Mouse (Mus musculus) midbrain, embryonic 10.5 days (tissue): ENCODE measurements around the gene Lypd6b. TPM values are rescaled to one million over a fixed set of nuclear protein-coding genes. Genes with fewer than 3 reads are reported as not detected.

ENCODE experiments used
- DNase-seq: peaks from one replicate; pipeline ENCODE4 v3.0.0-alpha.2; 2017; ENCODE audit warnings: low spot score
- H3K27ac ChIP-seq: fragments of 300-500 bp; sonication (generic); replicated peaks from 2 replicates; pipeline ENCODE4 v1.5.1; 2016; ENCODE audit warnings: mild to moderate bottlenecking
- H3K27me3 ChIP-seq: fragments of 300-500 bp; sonication (generic); 2 replicates; pipeline ENCODE4 v1.6.1; 2016; ENCODE audit warnings: low read depth, mild to moderate bottlenecking; ENCODE audit not compliant: poor library complexity, severe bottlenecking
- H3K36me3 ChIP-seq: fragments of 300-500 bp; sonication (generic); 2 replicates; pipeline ENCODE4 v1.6.1; 2016; ENCODE audit warnings: mild to moderate bottlenecking, moderate library complexity
- H3K4me1 ChIP-seq: fragments of 300-500 bp; sonication (generic); 2 replicates; pipeline ENCODE4 v1.6.1; 2016
- H3K4me3 ChIP-seq: fragments of 300-500 bp; sonication (generic); 2 replicates; pipeline ENCODE4 v1.5.1; 2016; ENCODE audit warnings: mild to moderate bottlenecking, moderate library complexity
- H3K9me3 ChIP-seq: fragments of 300-500 bp; sonication (generic); replicated peaks from 2 replicates; pipeline ENCODE4 v1.6.1; 2016; ENCODE audit warnings: mild to moderate bottlenecking
- WGBS: fragments of 180-500 bp; shearing (Covaris S2); methylation state at CpG from one replicate; pipeline ENCODE4 v1.1.7; 2016; 5-methylcytosine and 5-hydroxymethylcytosine counted together
- polyA plus RNA-seq: library from polyadenylated mRNA; unstranded; fragments of >200 nt; fragmentation: Nextera tagmentation; extraction: Ambion mirVana; gene quantifications from 2 replicates; pipeline ENCODE4 v1.2.1, GENCODE M21; 2016

The Lypd6b gene
- 0.53 and 0.93 TPM in 2 replicates for polyA plus RNA-seq

DNA sequence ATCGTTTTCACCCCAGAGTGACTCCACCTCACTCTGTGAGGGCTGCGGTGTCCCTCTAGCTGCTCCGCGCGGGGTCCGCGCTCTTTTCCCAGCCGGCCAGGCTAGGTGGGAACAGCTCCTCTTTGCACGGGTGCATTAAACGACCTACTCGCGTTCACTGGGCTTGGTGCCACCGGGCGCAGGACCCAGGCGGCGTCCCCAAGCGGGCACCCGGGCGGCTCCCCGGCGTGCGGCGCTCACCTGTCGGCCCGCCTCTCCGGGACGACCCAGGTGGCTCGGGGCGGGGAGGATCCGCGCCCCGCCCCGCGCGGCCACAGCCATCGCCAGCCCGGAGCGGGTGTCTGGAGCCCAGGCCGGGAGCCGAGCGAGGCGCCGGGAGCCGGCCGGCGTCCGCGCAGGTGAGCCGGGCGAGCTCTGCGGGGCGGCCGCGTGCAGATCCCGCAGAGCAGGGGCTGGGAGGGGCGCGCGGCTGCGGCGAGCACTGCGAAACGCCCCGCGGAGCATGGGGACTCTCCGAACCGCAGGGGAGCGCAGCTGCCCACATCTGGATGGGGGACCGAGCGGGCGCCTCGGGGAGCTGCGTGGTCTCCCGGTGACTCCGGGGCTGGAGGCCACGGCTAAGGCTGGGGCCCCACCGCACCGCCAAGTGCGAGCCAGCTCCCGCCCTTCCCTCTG is at the start of gene Lypd6b:
Lypd6b (plus strand) TSS at position 313 of the 675 bp plus-strand sequence.
- Histone ChIP-seq H3K4me3 (peak within 1 kb of the TSS; percentile 79), H3K9me3 (no peaks in the 10 kb centered on the region), H3K4me1 (peaks cover 16% of the 10 kb centered on the region), H3K36me3 (no peaks in the 10 kb centered on the region), H3K27ac (peak within 1 kb of the TSS; percentile 74), H3K27me3 (peaks cover 57% of the 10 kb centered on the region)
- under 1% methylated on average over 77 of the region's 79 CpGs for WGBS
- DNase-seq = peak; percentile 47

DNA sequence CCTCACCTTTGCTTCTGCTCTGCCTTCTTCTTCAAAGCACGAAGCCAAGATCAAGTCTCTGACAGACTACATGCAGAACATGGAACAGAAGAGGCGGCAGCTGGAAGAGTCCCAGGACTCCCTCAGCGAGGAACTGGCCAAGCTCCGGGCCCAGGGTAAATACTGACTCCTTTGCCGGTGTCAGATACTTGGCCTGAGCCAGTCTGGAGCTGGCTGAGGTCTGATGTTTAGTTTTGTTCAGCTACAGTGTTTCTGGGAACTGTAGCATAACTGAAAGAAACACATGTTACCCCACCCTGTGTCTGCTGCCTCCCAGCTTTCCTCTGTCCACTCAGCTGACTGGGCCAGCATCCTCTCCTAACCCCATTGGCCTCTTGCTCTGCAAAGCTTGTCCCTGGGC is 48.4 kb upstream of the Lypd6b start:
- Histone ChIP-seq H3K27me3 (no peaks in the 10 kb centered on the region), H3K9me3 (no peaks in the 10 kb centered on the region), H3K27ac (no peak overlapping the region), H3K4me3 (no peak overlapping the region), H3K36me3 (peaks cover 84% of the 10 kb centered on the region), H3K4me1 (peaks cover 16% of the 10 kb centered on the region)
- 96% methylated on average over 5 of the region's 5 CpGs for WGBS
- DNase-seq = no peak

DNA sequence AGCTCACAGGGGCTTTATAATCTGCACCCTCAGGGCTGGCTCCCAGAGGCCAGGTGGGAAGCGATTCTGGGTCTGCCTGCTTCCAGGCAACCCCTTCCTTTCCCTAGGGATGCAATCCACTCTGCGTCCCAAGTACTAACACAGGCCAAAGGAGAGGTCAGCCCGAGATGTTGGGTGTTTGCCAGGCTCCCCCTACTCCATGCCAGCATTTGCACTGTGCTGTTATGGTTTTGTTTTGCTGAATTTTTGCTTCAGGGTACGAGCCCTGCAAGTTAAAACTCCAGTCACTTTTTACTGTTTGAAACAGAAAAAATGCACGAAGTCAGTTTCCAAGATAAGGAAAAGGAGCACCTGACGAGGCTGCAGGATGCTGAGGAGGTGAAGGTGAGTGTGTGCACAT is 46.5 kb upstream of the Lypd6b start:
- WGBS = 77% methylated on average over 6 of the region's 6 CpGs
- peaks cover 89% of the 10 kb centered on the region for H3K36me3 ChIP-seq
- peaks cover 28% of the 10 kb centered on the region for H3K4me1 ChIP-seq
- H3K27ac ChIP-seq = no peak overlapping the region
- no peaks in the 10 kb centered on the region for H3K27me3 ChIP-seq
- no peak overlapping the region for H3K4me3 ChIP-seq
- no peaks in the 10 kb centered on the region for H3K9me3 ChIP-seq
- no peak for DNase-seq

DNA sequence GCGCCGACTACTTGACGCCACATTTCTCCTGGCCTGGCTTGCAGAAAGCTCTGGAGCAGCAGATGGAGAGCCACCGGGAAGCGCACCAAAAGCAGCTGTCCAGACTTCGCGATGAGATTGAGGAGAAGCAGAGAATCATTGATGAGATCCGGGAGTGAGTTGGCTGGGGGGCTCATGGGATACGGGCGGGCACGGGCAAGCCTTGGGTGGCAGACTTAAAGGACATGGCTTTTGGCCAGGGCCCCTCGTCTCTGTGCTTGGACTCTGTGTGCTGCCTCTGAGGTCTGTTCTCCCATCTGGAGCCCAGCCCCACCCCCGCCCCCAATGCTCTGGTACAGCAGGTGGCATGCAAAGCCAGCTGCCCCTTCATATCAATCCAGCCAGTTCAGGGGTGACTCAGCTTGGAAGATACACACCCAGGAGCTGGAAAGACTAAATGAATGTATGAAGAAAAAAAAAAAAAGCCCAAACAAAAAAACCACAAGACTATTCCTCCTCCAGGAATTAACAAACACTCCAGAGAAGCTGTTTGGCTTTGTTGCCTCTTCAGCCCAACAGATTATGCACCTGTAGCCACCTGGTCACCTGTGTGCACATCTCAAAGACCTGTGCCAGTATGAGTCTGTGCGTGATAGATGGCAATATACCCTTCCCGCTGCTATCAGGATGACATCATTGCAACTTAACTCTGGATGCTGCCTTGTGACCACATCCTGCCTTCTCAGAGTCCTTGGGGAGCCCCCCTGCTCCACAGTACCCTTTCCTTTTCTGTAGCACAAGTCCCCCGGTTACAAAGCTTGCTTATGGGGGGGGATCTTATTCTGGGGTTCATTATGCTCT is 45.4 kb upstream of the Lypd6b start:
- H3K4me3 ChIP-seq = no peak overlapping the region
- H3K36me3 ChIP-seq = peaks cover 94% of the 10 kb centered on the region
- 84% methylated on average over 16 of the region's 16 CpGs for WGBS
- H3K9me3 ChIP-seq = no peaks in the 10 kb centered on the region
- peaks cover 28% of the 10 kb centered on the region for H3K4me1 ChIP-seq
- H3K27me3 ChIP-seq = no peaks in the 10 kb centered on the region
- no peak overlapping the region for H3K27ac ChIP-seq
- DNase-seq = no peak

DNA sequence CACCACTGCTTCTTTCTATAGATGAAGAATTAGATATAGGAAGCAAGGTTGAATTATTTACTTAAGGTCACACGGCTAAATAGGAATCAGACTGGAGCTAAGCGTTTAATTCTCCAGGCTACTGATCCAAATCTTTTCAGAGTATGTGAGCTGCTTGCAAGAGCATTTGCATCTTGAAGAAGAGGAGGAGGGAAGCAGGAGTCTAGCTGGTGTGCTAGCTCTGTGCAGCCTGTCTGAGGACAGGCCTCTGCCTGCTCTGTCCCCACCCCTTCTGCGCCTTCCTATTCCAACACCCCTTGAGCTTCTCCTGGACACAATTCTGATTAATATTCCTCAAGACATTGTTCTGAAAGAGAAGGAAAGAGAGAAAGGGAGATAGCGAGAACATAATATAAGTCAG is 44.6 kb upstream of the Lypd6b start:
- Histone ChIP-seq H3K36me3 (peaks cover 95% of the 10 kb centered on the region), H3K27ac (no peak overlapping the region), H3K9me3 (no peaks in the 10 kb centered on the region), H3K4me1 (peaks cover 28% of the 10 kb centered on the region), H3K4me3 (no peak overlapping the region), H3K27me3 (no peaks in the 10 kb centered on the region)
- DNase-seq = no peak
- 80% methylated on average over 4 of the region's 4 CpGs for WGBS

GRCm38 (mm10) chr2:49743775-49744174 is 43.7 kb upstream of the Lypd6b start:
- peaks cover 91% of the 10 kb centered on the region for H3K36me3 ChIP-seq
- no peak overlapping the region for H3K4me3 ChIP-seq
- no peaks in the 10 kb centered on the region for H3K27me3 ChIP-seq
- no peak for DNase-seq
- peaks cover 28% of the 10 kb centered on the region for H3K4me1 ChIP-seq
- no peak overlapping the region for H3K27ac ChIP-seq
- 79% methylated on average over 6 of the region's 6 CpGs for WGBS
- H3K9me3 ChIP-seq = no peaks in the 10 kb centered on the region

GRCm38 (mm10) chr2:49744251-49745093 is 43.0 kb upstream of the Lypd6b start:
- peak overlapping the region; percentile 23; the same call in 1 of the 2 replicates for H3K27ac ChIP-seq
- DNase-seq = no peak
- peaks cover 91% of the 10 kb centered on the region for H3K36me3 ChIP-seq
- H3K4me1 ChIP-seq = peaks cover 28% of the 10 kb centered on the region
- no peak overlapping the region for H3K4me3 ChIP-seq
- H3K9me3 ChIP-seq = no peaks in the 10 kb centered on the region
- no peaks in the 10 kb centered on the region for H3K27me3 ChIP-seq
- 66% methylated on average over 11 of the region's 11 CpGs for WGBS

- H3K9me3 ChIP-seq = no peaks in the 10 kb centered on the region
- peaks cover 28% of the 10 kb centered on the region for H3K4me1 ChIP-seq
- WGBS = 84% methylated on average over 14 of the region's 14 CpGs
- H3K36me3 ChIP-seq = peaks cover 96% of the 10 kb centered on the region
- DNase-seq = no peak
- no peak overlapping the region for H3K4me3 ChIP-seq
- H3K27me3 ChIP-seq = no peaks in the 10 kb centered on the region
- H3K27ac ChIP-seq = 0 out of 2 replicates have a peak overlapping the region, but pooled peaks have one; percentile 23
These were observed 42.2 kb upstream of the Lypd6b start for GRCm38 (mm10) chr2:49745094-49745781.

DNA sequence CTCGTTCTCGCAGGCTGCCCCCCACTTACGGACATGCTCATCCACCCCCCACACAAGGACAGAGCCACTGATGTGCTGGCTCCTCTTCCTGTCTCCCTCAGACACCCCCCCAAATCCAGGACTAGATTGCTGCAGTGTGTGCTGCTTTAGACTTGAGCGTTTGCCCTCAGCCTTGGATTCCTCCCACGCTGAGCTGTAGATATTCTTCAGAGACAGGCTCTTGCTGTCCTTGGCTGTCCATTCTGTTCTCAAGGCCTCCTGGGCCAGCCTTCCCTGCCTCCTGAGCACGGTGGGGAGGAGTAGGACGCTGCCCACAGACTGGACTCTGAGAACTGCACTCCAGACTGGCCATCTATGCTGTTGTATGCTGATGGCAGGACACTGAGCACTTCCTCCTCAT is 40.5 kb upstream of the Lypd6b start:
- H3K27ac ChIP-seq = no peak overlapping the region
- DNase-seq = no peak
- no peak overlapping the region for H3K4me3 ChIP-seq
- peaks cover 28% of the 10 kb centered on the region for H3K4me1 ChIP-seq
- WGBS = 87% methylated on average over 7 of the region's 7 CpGs
- no peaks in the 10 kb centered on the region for H3K27me3 ChIP-seq
- H3K36me3 ChIP-seq = peaks cover 96% of the 10 kb centered on the region
- no peaks in the 10 kb centered on the region for H3K9me3 ChIP-seq

- Histone ChIP-seq H3K27ac (no peak overlapping the region), H3K27me3 (no peaks in the 10 kb centered on the region), H3K36me3 (peaks cover 96% of the 10 kb centered on the region), H3K9me3 (no peaks in the 10 kb centered on the region), H3K4me3 (no peak overlapping the region), H3K4me1 (peaks cover 23% of the 10 kb centered on the region; the same call in 1 of the 2 replicates)
- DNase-seq = no peak
- WGBS = 88% methylated on average over 2 of the region's 2 CpGs
These were observed 39.8 kb upstream of the Lypd6b start for GRCm38 (mm10) chr2:49747670-49748069.

DNA sequence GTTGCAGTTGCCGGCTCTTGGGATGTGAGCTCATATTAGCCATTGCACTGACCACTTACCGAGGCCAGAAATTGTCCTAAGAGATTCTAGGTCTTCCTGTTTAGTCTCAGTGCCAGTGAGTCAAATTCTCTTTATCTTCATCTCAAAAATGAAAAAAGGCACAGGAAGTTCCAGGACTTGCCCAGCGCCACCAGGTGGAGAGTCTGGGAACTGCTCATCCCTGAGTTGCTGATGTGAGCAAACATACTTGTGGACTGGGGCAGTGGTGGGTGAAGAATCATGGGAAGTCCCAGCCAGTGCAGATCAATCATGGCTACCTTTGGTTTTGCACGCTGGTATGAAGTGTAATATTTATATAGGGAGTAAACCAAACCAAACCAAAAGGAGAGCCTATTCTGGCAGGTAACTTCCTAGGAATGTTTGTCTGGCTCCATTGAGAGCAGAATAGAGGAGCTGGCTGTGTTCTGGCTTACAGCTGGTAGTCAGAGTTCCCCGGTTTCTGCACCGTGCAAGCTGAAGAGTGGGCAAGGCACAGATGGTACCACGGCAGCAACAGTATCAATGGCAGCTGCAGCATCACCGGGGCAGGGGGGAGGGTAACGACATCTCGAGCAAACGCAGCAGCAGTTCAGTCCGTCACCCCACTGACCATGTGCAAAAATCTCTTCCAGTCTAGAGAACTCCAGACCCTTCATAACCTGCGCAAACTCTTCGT is 38.7 kb upstream of the Lypd6b start:
- peaks cover 96% of the 10 kb centered on the region for H3K36me3 ChIP-seq

More for the DNA sequence above, 38.7 kb upstream of the Lypd6b start:
- Histone ChIP-seq H3K27me3 (no peaks in the 10 kb centered on the region), H3K4me3 (no peak overlapping the region), H3K9me3 (no peaks in the 10 kb centered on the region), H3K27ac (no peak overlapping the region), H3K4me1 (peaks cover 13% of the 10 kb centered on the region; the same call in 1 of the 2 replicates)
- WGBS = 84% methylated on average over 14 of the region's 14 CpGs
- peak; percentile 53 for DNase-seq
